Mouse (Mus musculus) thymus, postnatal 36 days (tissue): Measurements from ENCODE around the gene Prkce.
A peak's percentile ranks its signal among the peaks of the same experiment; 100 is the strongest.

ENCODE experiments used
- DNase-seq, 2 experiments: peaks; one replicate each; pipeline ENCODE4 v3.0.0; 2022; ENCODE audit warnings: mixed read lengths in 2 of 2

The Prkce gene

DNA sequence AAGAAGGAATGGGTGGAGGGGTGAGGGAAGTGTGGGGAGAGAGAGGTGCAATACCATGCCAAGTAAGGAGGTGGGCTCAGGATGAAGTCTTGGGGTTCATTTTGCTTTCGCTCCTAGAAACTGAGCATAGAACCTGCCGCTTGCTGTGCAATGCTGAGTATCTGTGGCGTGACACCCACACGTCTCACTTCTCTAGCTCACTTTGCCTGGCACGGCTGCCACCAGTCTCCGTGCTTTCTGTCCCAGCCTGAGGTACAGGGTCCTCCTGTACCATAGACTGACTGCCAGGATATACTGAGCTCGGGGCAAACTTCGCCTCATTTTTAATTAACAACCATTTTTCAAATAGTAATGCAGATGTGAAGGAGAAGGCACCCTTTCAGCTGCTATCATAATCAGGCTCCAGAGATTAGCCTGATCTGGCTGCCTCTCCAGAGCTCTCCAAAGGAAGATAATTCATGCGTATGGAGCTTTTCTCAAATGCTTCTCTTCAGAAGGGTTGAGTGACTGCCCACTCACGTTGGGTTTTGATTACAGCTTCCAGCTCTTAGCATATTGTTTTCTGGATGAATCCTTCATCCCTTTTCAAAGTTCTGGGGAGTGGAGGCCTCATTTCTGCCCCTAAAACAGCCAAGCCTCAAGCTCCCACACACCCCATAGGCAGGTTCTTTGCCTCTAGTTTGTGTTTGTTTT, 253.2 kb downstream of the Prkce start:
- DNase-seq: no peak

DNA sequence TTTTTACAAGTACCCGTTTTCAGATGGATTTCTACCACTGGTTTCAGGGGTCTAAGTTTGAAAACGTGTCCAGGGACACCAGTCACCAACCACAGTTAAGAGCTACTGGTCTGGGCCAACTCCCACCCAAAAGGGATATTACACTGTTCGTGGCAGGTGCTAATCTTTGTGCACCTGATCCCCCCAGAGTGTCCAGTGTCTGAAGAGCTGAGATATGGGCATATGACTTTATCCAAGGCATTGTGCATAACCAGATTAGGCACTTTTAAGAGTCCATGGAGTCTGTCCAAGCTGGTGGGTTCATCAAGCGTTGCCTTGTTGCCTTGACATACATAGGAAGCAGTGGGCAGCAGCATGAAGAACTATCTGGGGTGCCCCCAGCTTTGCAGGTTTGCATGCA, 254.4 kb downstream of the Prkce start:
- no peak for DNase-seq

- DNase-seq: no peak
Observed at GRCm38 (mm10) chr17:86429877-86430276, 262.3 kb downstream of the Prkce start.

- no peak for DNase-seq
Observed at GRCm38 (mm10) chr17:86433117-86433516, 265.5 kb downstream of the Prkce start.

DNA sequence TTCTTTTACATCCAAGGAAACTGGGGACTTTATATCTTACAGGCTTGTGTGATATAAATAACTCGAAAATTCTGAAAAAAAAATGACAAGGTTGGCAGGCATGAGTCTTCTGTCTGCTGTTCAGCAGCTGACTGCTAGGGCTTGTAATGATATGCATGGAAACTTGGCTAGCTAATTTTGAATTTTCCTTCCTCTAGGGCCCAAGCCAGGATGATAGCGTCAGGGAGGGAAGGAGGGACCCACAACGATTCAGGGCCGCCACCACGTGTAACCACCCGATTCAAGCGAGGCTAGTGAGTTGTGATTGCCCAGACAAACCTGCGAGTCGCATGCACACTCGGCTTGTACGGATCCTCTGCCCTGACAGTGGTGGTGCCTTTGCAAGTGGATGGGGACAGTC, 266.2 kb downstream of the Prkce start:
- DNase-seq: no peak

DNA sequence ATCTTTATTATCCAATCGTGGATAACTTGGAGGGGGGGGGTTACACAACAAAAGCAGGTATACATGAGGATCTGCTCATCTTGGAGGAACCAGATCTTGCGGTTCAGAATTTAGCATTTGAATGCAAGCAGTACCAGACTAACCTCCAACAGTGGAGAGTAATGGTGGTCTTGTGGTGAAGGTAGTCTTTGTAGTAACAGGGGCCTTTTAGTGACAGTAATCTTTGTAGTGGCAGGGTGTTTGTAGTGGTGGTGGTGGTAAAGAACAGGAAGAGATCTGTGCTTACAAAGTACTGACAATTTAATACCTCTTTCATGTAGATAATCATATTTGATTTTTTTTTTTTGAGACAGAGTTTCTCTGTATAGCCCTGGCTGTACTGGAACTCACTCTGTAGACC, 267.2 kb downstream of the Prkce start:
- DNase-seq: no peak

DNA sequence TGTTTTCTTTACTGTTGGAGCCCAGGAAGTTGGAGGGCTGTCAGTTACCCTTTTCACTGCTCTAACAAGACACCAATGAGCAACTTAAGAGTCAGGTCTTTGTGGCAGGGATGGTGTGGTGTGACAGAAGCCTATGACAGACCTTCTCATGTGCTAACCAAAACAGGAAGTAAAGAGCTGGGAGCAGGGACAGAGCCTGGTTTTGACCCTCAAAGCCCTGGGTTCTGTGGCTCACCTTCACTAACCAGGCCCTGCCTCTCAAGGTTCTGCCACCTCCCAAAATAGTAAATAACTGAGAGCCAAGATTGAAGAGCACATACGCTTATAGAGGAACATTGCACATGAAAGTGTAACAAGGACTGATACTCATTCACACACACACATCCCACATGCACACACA, 268.0 kb downstream of the Prkce start:
- DNase-seq: no peak

- no peak for DNase-seq
Observed at GRCm38 (mm10) chr17:86435984-86436383, 268.4 kb downstream of the Prkce start.

DNA sequence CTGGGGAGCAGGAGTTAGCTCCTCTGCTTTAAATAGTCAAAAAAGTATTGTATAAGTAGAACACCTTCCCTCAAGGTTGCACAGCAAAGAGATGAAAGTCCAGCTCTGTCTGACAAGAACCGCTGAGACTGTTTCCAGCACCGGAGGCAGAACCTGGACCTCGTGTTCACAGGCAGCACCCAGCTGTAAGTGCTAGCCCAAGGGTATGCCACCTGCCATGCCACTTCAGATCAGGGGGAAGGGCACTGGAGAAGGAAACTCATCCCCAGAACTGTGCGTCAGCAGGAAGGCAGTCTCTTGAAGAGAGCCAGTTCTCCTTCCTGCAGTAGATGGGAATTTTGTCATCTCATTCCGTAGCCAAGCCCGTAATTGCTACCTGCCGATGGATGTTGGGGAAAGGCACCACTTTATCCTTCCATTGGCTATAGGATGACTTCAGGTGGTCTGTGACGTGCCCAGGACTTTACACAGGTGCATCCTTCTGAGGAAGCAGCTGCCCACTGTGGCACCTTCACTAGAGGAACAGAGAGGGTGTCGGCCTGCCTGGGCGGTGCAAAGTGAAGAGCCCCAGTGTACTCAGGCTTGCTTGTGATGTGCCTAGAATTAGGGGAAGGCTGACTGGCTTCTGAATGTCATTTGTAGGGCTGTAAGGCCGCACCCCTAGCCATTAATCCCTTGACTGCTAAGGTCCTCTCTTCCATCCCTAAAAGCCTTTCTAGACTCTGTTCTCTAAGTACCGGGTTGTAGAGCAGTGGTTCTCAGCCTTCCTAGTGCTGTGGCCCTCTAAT, 269.2 kb downstream of the Prkce start:
- DNase-seq: peak; percentile 34 to 55

- peak; percentile 70 to 83 for DNase-seq
Observed at GRCm38 (mm10) chr17:86437516-86438277, 270.1 kb downstream of the Prkce start.

GRCm38 (mm10) chr17:86438278-86438661, 270.7 kb downstream of the Prkce start:
- no peak for DNase-seq

GRCm38 (mm10) chr17:86438763-86439162, 271.2 kb downstream of the Prkce start:
- DNase-seq: no peak

- no peak for DNase-seq
Observed at GRCm38 (mm10) chr17:86441098-86441497, 273.5 kb downstream of the Prkce start.

- DNase-seq: no peak
Observed at GRCm38 (mm10) chr17:86443886-86444285, 276.3 kb downstream of the Prkce start.

DNA sequence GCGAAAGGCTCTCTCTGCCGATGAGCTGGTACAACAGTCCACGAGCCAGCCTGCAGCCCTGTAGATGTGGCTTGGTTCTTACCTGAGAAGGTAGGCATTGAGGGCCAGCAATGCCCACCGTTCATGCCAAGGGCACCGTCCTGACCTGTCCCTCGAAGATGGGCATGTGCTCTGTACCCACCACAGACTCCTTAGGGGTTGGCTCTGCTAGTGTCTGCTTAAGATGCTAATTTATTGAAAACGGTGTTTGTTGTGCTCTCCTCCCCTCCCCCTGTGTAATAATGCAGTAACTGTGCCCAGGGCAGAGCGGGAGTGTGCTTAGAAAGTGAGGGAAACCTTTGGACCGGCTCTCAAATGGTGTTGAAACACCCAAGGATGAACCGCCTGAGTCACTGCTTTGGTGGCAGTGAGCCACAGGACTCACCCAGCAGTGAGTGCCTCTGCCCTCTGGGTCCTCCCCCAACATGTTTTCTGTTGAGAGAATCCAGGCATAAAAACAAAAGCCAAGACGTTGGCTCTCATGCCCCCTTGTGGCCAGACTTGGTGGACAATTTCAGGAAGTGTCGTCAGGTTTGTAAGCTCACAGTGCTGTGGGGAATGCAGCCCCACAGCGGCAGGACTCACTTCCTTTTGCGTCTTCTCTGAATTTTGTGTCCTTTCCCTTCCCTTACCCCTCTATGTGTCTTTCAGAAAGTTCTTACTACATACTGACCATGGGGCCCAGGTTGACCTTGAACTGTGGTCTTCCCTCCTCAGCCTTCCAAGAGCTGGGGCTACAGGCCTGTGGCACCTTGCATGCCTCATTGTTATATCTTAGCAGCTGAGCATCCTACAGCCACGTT, 277.2 kb downstream of the Prkce start:
- DNase-seq: peak; percentile 92 to 94

DNA sequence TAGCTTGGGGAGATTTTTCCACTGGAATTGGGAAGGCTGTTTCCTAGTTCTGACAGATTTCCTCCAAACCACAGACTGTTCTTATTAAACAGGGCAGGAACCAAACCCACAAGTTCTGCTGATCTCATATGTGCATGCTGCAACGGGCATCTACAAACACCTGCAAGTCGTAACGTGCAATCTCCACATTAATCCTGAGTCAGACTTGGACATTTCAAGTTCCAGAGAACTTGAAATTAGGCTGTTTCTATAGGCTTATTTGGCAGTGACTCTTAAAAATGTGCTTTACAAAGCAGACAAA, 277.8 kb downstream of the Prkce start:
- no peak for DNase-seq

- no peak for DNase-seq
Observed at GRCm38 (mm10) chr17:86445900-86446299, 278.3 kb downstream of the Prkce start.

DNA sequence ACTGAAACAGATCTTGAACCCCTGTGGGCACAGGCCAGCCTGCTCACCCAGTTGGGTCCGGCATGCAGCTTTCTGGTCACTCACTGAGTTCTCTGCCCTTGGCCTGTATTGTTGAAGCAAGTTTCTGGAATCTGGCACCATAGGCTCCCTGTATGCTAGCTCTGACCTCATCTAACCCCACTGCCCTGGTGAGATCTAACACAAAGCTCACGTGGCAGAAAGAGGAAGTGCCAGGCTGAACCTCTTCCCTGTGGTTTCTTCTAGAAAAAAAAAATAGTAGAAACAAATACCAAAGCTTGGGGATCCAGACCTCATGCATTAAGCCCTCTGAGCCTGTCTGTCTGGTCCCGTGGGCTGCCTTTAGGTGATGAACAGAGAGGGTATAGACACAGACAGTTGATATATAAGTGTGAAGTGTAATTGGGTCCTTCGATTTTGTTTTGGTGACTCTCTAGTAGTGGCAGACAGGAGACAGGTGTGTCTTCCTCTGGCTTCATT, 279.6 kb downstream of the Prkce start:
- peak; percentile 27 to 34 for DNase-seq

DNA sequence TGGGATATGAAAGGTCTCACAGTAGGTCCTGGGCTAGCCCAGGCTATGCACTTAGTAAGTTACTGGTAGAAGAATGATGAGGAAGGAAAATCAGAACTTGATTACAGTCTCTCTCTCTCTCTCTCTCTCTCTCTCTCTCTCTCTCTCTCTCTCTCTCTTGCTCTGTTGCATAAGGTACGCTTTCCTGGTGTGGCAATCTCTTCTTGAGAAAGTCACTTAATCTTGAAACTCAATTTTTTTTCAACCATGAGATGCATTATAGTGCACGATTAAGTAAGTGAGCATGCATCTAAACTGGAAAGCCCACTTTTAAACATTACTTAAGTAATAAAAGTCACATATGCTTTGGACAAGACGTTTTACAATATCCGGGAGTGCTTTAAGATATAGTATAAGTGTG, 285.3 kb downstream of the Prkce start:
- DNase-seq: no peak

DNA sequence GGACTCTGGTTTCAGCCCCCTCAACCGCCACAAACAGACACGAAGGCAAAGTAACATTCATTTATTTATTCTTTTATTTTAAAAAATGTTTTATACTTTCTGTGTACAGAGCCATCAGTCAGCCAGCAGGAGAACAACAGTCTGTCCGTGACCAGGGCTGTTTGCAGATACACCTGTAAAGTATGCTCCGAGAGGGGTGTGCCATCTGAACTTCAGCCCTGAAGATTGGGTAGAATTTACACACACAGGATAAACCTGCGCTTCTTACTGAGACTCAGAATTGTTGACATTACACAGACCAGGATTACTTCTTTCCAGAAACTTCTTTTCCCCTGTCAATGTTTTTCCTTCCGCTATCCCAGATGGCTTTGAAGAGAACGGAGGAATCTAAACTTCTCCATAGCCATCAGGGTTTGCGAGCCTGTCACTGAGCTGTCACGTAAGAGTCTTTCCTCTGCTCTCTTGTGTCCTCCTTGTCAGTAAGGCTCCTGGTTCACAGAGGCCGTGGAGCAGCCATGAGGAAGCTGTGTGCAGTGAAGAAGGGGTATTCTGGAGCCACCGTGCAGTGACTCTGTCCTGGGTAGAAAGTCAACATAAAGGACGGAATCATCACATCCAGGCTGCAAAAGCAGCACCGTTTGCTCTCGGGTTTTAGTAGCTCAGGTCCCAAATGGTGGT, 286.2 kb downstream of the Prkce start:
- DNase-seq: no peak

- no peak for DNase-seq
Observed at GRCm38 (mm10) chr17:86454351-86454706, 286.7 kb downstream of the Prkce start.

- no peak for DNase-seq
Observed at GRCm38 (mm10) chr17:86456512-86456911, 288.9 kb downstream of the Prkce start.
